Mouse (Mus musculus): ENCODE data around the gene Epha4. TPM values are rescaled to one million over a fixed set of nuclear protein-coding genes. Genes with fewer than 3 reads are reported as not detected.

Gene Epha4
- polyA plus RNA-seq, 1 experiment from 2014 or later, result 23.2 TPM

- peaks cover 64% of the 10 kb centered on the region for H3K36me3 ChIP-seq (ENCODE audit: control insufficient read depth, insufficient read depth, low read length)
- H3K4me3 ChIP-seq (ENCODE audit: low read depth, low read length), result no peak overlapping the region
- H3K27ac ChIP-seq (replicated peaks; ENCODE audit: low read depth, low read length), result no peak overlapping the region
- no peak for DNase-seq (ENCODE audit: low spot score)
- no peak overlapping the region for H3K9ac ChIP-seq (ENCODE audit: low read depth, low read length)
- H3K9me3 ChIP-seq (ENCODE audit: control insufficient read depth, low read length), result no peaks in the 10 kb centered on the region
- H3K4me2 ChIP-seq (ENCODE audit: low read depth, low read length), result no peak overlapping the region
- H3K4me1 ChIP-seq (ENCODE audit: control insufficient read depth, insufficient read depth, low read length), result no peaks in the 10 kb centered on the region
- no peaks in the 10 kb centered on the region for H3K27me3 ChIP-seq (replicated peaks; ENCODE audit: control insufficient read depth, insufficient read depth, low read length)
- ATAC-seq (ENCODE audit: low read depth), result no peak
- 70% methylated on average over 4 of the region's 5 CpGs for whole genome bisulfite sequencing
Measured at GRCm38 (mm10) chr1:77374054-77374453, 140.8 kb downstream of the Epha4 start.

GRCm38 (mm10) chr1:77370921-77371320, 144.0 kb downstream of the Epha4 start:
- Histone ChIP-seq H3K4me2 (ENCODE audit: low read depth, low read length) (no peak overlapping the region), H3K27ac (replicated peaks; ENCODE audit: low read depth, low read length) (no peak overlapping the region), H3K36me3 (ENCODE audit: control insufficient read depth, insufficient read depth, low read length) (peaks cover 58% of the 10 kb centered on the region), H3K4me1 (ENCODE audit: control insufficient read depth, insufficient read depth, low read length) (no peaks in the 10 kb centered on the region), H3K27me3 (replicated peaks; ENCODE audit: control insufficient read depth, insufficient read depth, low read length) (no peaks in the 10 kb centered on the region), H3K9ac (ENCODE audit: low read depth, low read length) (no peak overlapping the region), H3K9me3 (ENCODE audit: control insufficient read depth, low read length) (no peaks in the 10 kb centered on the region), H3K4me3 (ENCODE audit: low read depth, low read length) (no peak overlapping the region)
- WGBS, result 67% methylated on average over 7 of the region's 7 CpGs
- ATAC-seq (ENCODE audit: low read depth) (no peak), DNase-seq (ENCODE audit: low spot score) (peak; percentile 20)

GRCm38 (mm10) chr1:77369255-77369837, 145.5 kb downstream of the Epha4 start:
- ATAC-seq (ENCODE audit: low read depth), result no peak
- H3K4me1 ChIP-seq (ENCODE audit: control insufficient read depth, insufficient read depth, low read length), result peaks cover 4% of the 10 kb centered on the region
- WGBS, result 70% methylated on average over 18 of the region's 18 CpGs
- H3K27me3 ChIP-seq (replicated peaks; ENCODE audit: control insufficient read depth, insufficient read depth, low read length), result no peaks in the 10 kb centered on the region
- H3K4me3 ChIP-seq (ENCODE audit: low read depth, low read length), result no peak overlapping the region
- H3K9ac ChIP-seq (ENCODE audit: low read depth, low read length), result no peak overlapping the region
- H3K4me2 ChIP-seq (ENCODE audit: low read depth, low read length), result no peak overlapping the region
- H3K36me3 ChIP-seq (ENCODE audit: control insufficient read depth, insufficient read depth, low read length), result peaks cover 46% of the 10 kb centered on the region
- no peak overlapping the region for H3K27ac ChIP-seq (replicated peaks; ENCODE audit: low read depth, low read length)
- no peaks in the 10 kb centered on the region for H3K9me3 ChIP-seq (ENCODE audit: control insufficient read depth, low read length)
- no peak for DNase-seq (ENCODE audit: low spot score)

- no peak for ATAC-seq (ENCODE audit: low read depth)
- Histone ChIP-seq H3K9ac (ENCODE audit: low read depth, low read length) (no peak overlapping the region), H3K27me3 (replicated peaks; ENCODE audit: control insufficient read depth, insufficient read depth, low read length) (no peaks in the 10 kb centered on the region), H3K9me3 (ENCODE audit: control insufficient read depth, low read length) (no peaks in the 10 kb centered on the region), H3K4me3 (ENCODE audit: low read depth, low read length) (no peak overlapping the region), H3K4me1 (ENCODE audit: control insufficient read depth, insufficient read depth, low read length) (peaks cover 4% of the 10 kb centered on the region), H3K4me2 (ENCODE audit: low read depth, low read length) (no peak overlapping the region), H3K36me3 (ENCODE audit: control insufficient read depth, insufficient read depth, low read length) (peaks cover 20% of the 10 kb centered on the region), H3K27ac (replicated peaks; ENCODE audit: low read depth, low read length) (no peak overlapping the region)
- DNase-seq (ENCODE audit: low spot score), result no peak
- 82% methylated on average over 3 of the region's 3 CpGs for WGBS
Measured at GRCm38 (mm10) chr1:77365850-77366249, 149.0 kb downstream of the Epha4 start.

GRCm38 (mm10) chr1:77364596-77364995, 150.3 kb downstream of the Epha4 start:
- 44% methylated on average over 3 of the region's 3 CpGs for WGBS
- H3K9ac ChIP-seq (ENCODE audit: low read depth, low read length), result no peak overlapping the region
- H3K4me1 ChIP-seq (ENCODE audit: control insufficient read depth, insufficient read depth, low read length), result peaks cover 4% of the 10 kb centered on the region
- no peak overlapping the region for H3K4me2 ChIP-seq (ENCODE audit: low read depth, low read length)
- no peak for ATAC-seq (ENCODE audit: low read depth)
- H3K27me3 ChIP-seq (replicated peaks; ENCODE audit: control insufficient read depth, insufficient read depth, low read length), result no peaks in the 10 kb centered on the region
- H3K4me3 ChIP-seq (ENCODE audit: low read depth, low read length), result no peak overlapping the region
- no peaks in the 10 kb centered on the region for H3K9me3 ChIP-seq (ENCODE audit: control insufficient read depth, low read length)
- H3K36me3 ChIP-seq (ENCODE audit: control insufficient read depth, insufficient read depth, low read length), result peaks cover 15% of the 10 kb centered on the region
- no peak overlapping the region for H3K27ac ChIP-seq (replicated peaks; ENCODE audit: low read depth, low read length)
- DNase-seq (ENCODE audit: low spot score), result peak; percentile 75

- Histone ChIP-seq H3K9ac (ENCODE audit: low read depth, low read length) (no peak overlapping the region), H3K9me3 (ENCODE audit: control insufficient read depth, low read length) (no peaks in the 10 kb centered on the region), H3K27ac (replicated peaks; ENCODE audit: low read depth, low read length) (no peak overlapping the region), H3K4me1 (ENCODE audit: control insufficient read depth, insufficient read depth, low read length) (peaks cover 4% of the 10 kb centered on the region), H3K4me2 (ENCODE audit: low read depth, low read length) (no peak overlapping the region), H3K4me3 (ENCODE audit: low read depth, low read length) (no peak overlapping the region), H3K36me3 (ENCODE audit: control insufficient read depth, insufficient read depth, low read length) (peaks cover 7% of the 10 kb centered on the region), H3K27me3 (replicated peaks; ENCODE audit: control insufficient read depth, insufficient read depth, low read length) (no peaks in the 10 kb centered on the region)
- DNase-seq (ENCODE audit: low spot score), result no peak
- ATAC-seq (ENCODE audit: low read depth), result no peak
- WGBS, result 100% methylated on average over 1 of the region's 1 CpGs
Measured at GRCm38 (mm10) chr1:77363848-77364247, 151.0 kb downstream of the Epha4 start.

- no peaks in the 10 kb centered on the region for H3K27me3 ChIP-seq (replicated peaks; ENCODE audit: control insufficient read depth, insufficient read depth, low read length)
- WGBS, result 75% methylated on average over 4 of the region's 4 CpGs
- no peak for ATAC-seq (ENCODE audit: low read depth)
Measured at GRCm38 (mm10) chr1:77346459-77346858, 168.4 kb downstream of the Epha4 start.

GRCm38 (mm10) chr1:77343792-77344191, 171.1 kb downstream of the Epha4 start:
- no peaks in the 10 kb centered on the region for H3K36me3 ChIP-seq (ENCODE audit: control insufficient read depth, insufficient read depth, low read length)
- no peaks in the 10 kb centered on the region for H3K27me3 ChIP-seq (replicated peaks; ENCODE audit: control insufficient read depth, insufficient read depth, low read length)
- 89% methylated on average over 4 of the region's 4 CpGs for WGBS
- DNase-seq (ENCODE audit: low spot score), result no peak
- no peak overlapping the region for H3K27ac ChIP-seq (replicated peaks; ENCODE audit: low read depth, low read length)
- ATAC-seq (ENCODE audit: low read depth), result no peak
- H3K4me1 ChIP-seq (ENCODE audit: control insufficient read depth, insufficient read depth, low read length), result peaks cover 5% of the 10 kb centered on the region; the same call in 1 of the 2 replicates
- H3K4me2 ChIP-seq (ENCODE audit: low read depth, low read length), result no peak overlapping the region
- no peak overlapping the region for H3K9ac ChIP-seq (ENCODE audit: low read depth, low read length)
- no peak overlapping the region for H3K4me3 ChIP-seq (ENCODE audit: low read depth, low read length)
- H3K9me3 ChIP-seq (ENCODE audit: control insufficient read depth, low read length), result no peaks in the 10 kb centered on the region

More at GRCm38 (mm10) chr1:77346459-77346858, 168.4 kb downstream of the Epha4 start:
- H3K4me1 ChIP-seq (ENCODE audit: control insufficient read depth, insufficient read depth, low read length), result no peaks in the 10 kb centered on the region; the same call in 1 of the 2 replicates
- H3K4me3 ChIP-seq (ENCODE audit: low read depth, low read length), result no peak overlapping the region
- no peak overlapping the region for H3K4me2 ChIP-seq (ENCODE audit: low read depth, low read length)
- H3K9ac ChIP-seq (ENCODE audit: low read depth, low read length), result no peak overlapping the region
- no peaks in the 10 kb centered on the region for H3K36me3 ChIP-seq (ENCODE audit: control insufficient read depth, insufficient read depth, low read length)
- no peak overlapping the region for H3K27ac ChIP-seq (replicated peaks; ENCODE audit: low read depth, low read length)
- DNase-seq (ENCODE audit: low spot score), result no peak
- no peaks in the 10 kb centered on the region for H3K9me3 ChIP-seq (ENCODE audit: control insufficient read depth, low read length)

GRCm38 (mm10) chr1:77339701-77340100, 175.2 kb downstream of the Epha4 start:
- H3K4me2 ChIP-seq (ENCODE audit: low read depth, low read length), result no peak overlapping the region
- no peaks in the 10 kb centered on the region for H3K36me3 ChIP-seq (ENCODE audit: control insufficient read depth, insufficient read depth, low read length)
- no peaks in the 10 kb centered on the region for H3K9me3 ChIP-seq (ENCODE audit: control insufficient read depth, low read length)
- no peak overlapping the region for H3K4me3 ChIP-seq (ENCODE audit: low read depth, low read length)
- H3K9ac ChIP-seq (ENCODE audit: low read depth, low read length), result no peak overlapping the region
- ATAC-seq (ENCODE audit: low read depth), result no peak
- no peak for DNase-seq (ENCODE audit: low spot score)
- WGBS, result 60% methylated on average over 5 of the region's 5 CpGs
- H3K27me3 ChIP-seq (replicated peaks; ENCODE audit: control insufficient read depth, insufficient read depth, low read length), result no peaks in the 10 kb centered on the region
- H3K4me1 ChIP-seq (ENCODE audit: control insufficient read depth, insufficient read depth, low read length), result peaks cover 16% of the 10 kb centered on the region
- H3K27ac ChIP-seq (replicated peaks; ENCODE audit: low read depth, low read length), result no peak overlapping the region
